Mouse (Mus musculus): ENCODE measurements around the gene Sirt1.

- TF ChIP-seq CTCF (IDR thresholded peaks at IDR 0.05; ENCODE audit: borderline replicate concordance, extremely low read depth, insufficient read depth, insufficient read length): no peak
- TF ChIP-seq POLR2A (IDR thresholded peaks at IDR 0.05; ENCODE audit: borderline replicate concordance, extremely low read depth, insufficient read depth, insufficient read length, poor library complexity, severe bottlenecking): no peak
Observed at GRCm38 (mm10) chr10:63429023-63429340, 47.5 kb upstream of the Sirt1 start.
